Mouse (Mus musculus) thymus, adult 2 months (tissue): ENCODE data around the gene Ccdc134. TPM values are rescaled to one million over a fixed set of nuclear protein-coding genes. Genes with fewer than 3 reads are reported as not detected.

Experiments used
- DNase-seq: peaks from one replicate; pipeline ENCODE4 v3.0.0; 2021
- H3K27ac ChIP-seq: fragments of 200-500 bp; 2 replicates; pipeline ENCODE4 v1.5.1; 2012; ENCODE audit warnings: low read length, control low read depth; ENCODE audit not compliant: control insufficient read depth, insufficient read depth
- H3K27me3 ChIP-seq: fragments of 200-500 bp; 2 replicates; pipeline ENCODE4 v1.6.1; 2012; ENCODE audit warnings: mild to moderate bottlenecking, low read length, moderate library complexity, mixed read lengths; ENCODE audit not compliant: control insufficient read depth, insufficient read depth
- H3K36me3 ChIP-seq: fragments of 200-500 bp; 2 replicates; pipeline ENCODE4 v1.6.1; 2012; ENCODE audit warnings: mild to moderate bottlenecking, low read length, moderate library complexity; ENCODE audit not compliant: control insufficient read depth, insufficient read depth
- H3K4me1 ChIP-seq: fragments of 200-500 bp; replicated peaks from 2 replicates; pipeline ENCODE4 v1.6.1; 2012; ENCODE audit warnings: low read length; ENCODE audit not compliant: control insufficient read depth, insufficient read depth
- H3K4me3 ChIP-seq: fragments of 200-500 bp; 2 replicates; pipeline ENCODE4 v1.5.1; 2012; ENCODE audit warnings: mild to moderate bottlenecking, low read length, control low read depth, moderate library complexity; ENCODE audit not compliant: control insufficient read depth, insufficient read depth
- CTCF ChIP-seq: fragments of 200-500 bp; IDR thresholded peaks from 2 replicates; pipeline ENCODE4 v1.5.1; 2012; ENCODE audit warnings: mild to moderate bottlenecking, control low read depth, low read length, moderate library complexity, borderline replicate concordance; ENCODE audit not compliant: control insufficient read depth, poor library complexity, insufficient read depth; ENCODE audit errors: extremely low read depth
- POLR2A ChIP-seq: fragments of 200-500 bp; IDR thresholded peaks from 2 replicates; pipeline ENCODE4 v1.6.1; 2012; ENCODE audit warnings: mild to moderate bottlenecking, low read length, control low read depth, moderate library complexity; ENCODE audit not compliant: control insufficient read depth, poor library complexity, insufficient read depth; ENCODE audit errors: extremely low read depth
- WGBS: fragments of 180-500 bp; shearing (Covaris S2); methylation state at CpG from one replicate; pipeline ENCODE4 v1.1.7; 2018; 5-methylcytosine and 5-hydroxymethylcytosine counted together
- polyA plus RNA-seq: library from polyadenylated mRNA; depleted of rRNA; stranded (reverse); fragments of >200 nt; gene quantifications from 2 replicates; pipeline ENCODE4 v1.2.3, GENCODE M21; 2012

Ccdc134 gene
- polyA plus RNA-seq, 1 experiment: 39.4 TPM

DNA sequence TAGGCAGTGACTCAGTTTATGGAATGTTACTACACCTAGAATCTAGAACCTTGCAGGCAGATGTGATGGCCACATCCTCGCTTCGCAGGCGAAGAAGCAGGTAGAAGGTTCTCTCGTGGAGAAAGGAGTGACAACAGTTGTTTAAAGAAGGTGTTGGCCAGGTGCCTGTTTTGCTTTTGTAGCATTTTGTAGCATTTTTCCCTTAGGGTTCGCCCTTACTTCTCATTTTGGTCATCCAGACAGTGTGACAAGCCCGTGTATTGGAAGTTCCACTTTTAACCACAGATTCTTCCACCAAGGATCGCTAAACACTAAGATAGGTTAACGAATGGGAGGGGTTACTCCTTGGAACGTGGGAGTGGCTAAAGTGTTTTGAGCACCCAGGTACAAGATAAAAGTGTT, 20.8 kb downstream of the Ccdc134 start:
- no peak for DNase-seq
- H3K36me3 ChIP-seq: no peaks in the 10 kb centered on the region
- no peaks in the 10 kb centered on the region for H3K27me3 ChIP-seq
- no peak overlapping the region for H3K27ac ChIP-seq
- H3K4me1 ChIP-seq: peaks cover 28% of the 10 kb centered on the region
- 9% methylated on average over 9 of the region's 9 CpGs for WGBS
- H3K4me3 ChIP-seq: peak overlapping the region; percentile 24
- no peak for TF ChIP-seq POLR2A
- no peak for TF ChIP-seq CTCF

DNA sequence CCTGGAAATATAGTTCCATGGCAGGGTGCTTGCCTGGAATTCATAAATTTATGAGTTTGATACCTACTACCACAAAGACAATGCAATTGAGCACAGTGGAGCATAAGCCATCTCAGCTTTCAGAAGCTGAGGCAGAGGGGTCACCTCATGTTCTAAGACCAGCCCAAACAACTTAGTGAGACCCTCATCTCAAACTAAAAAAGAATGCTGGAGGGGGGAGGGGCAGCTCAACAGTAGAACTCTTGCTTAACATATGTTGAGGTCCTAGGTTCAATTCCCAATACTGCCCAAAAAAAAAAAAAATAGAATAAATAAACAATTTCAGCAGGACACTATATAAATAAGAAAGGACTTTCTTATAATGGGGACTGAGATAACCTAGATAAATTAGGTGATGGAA, 22.3 kb downstream of the Ccdc134 start:
- Histone ChIP-seq H3K36me3 (no peaks in the 10 kb centered on the region), H3K27me3 (no peaks in the 10 kb centered on the region)
- TF ChIP-seq POLR2A: no peak
- no peak for TF ChIP-seq CTCF

DNA sequence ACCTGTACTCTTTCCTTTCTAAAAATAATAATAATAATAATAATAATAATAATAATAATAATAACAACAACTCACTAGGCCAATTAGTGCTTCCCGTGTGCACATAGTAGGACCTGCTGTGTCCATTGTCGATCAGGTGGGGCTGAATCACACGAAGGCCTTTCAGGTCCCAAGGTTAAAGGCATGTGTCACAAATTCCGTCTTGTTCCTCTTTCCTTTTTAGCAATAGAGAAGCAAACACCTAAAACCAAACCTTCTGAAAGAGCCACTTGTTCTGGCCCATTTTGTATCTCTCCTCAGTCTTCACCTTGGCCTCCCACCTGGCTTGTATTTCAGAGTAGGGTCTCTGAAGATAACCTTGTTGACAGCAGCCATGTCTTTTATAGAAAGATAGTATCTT, 23.5 kb downstream of the Ccdc134 start:
- DNase-seq: no peak
- Histone ChIP-seq H3K4me1 (peaks cover 29% of the 10 kb centered on the region), H3K4me3 (no peak overlapping the region), H3K27me3 (no peaks in the 10 kb centered on the region), H3K27ac (no peak overlapping the region), H3K36me3 (no peaks in the 10 kb centered on the region)
- WGBS: 62% methylated on average over 4 of the region's 4 CpGs
- TF ChIP-seq POLR2A (no peak), CTCF (no peak)

More for the DNA sequence above, 22.3 kb downstream of the Ccdc134 start:
- Histone ChIP-seq H3K27ac (no peak overlapping the region), H3K4me1 (peaks cover 31% of the 10 kb centered on the region), H3K4me3 (no peak overlapping the region)
- no peak for DNase-seq

DNA sequence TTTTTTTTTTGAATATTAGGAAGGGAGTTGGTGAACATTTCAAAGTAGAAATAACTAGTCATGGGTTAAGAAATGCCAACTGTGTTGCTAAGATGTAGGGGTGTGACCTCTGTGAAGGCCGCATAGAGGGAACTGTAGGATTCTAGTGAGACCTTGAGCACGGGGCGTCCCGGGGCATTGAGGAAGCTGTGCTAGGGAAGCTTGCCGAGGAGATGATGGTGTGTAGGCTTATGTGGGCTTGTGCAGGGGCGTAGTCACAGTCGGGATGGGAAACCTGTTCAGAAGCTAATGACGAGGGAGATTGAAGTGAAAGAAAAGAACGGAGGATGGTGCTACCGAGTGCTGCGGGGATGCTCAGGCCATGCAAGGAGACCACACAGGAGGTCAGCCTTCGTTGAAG, 24.3 kb downstream of the Ccdc134 start:
- TF ChIP-seq CTCF (no peak), POLR2A (no peak)
- peak overlapping the region; percentile 28; the same call in 1 of the 2 replicates for H3K27ac ChIP-seq
- WGBS: 42% methylated on average over 12 of the region's 12 CpGs
- no peak overlapping the region for H3K4me3 ChIP-seq
- no peak for DNase-seq
- no peaks in the 10 kb centered on the region for H3K27me3 ChIP-seq
- H3K36me3 ChIP-seq: no peaks in the 10 kb centered on the region
- H3K4me1 ChIP-seq: peaks cover 32% of the 10 kb centered on the region

DNA sequence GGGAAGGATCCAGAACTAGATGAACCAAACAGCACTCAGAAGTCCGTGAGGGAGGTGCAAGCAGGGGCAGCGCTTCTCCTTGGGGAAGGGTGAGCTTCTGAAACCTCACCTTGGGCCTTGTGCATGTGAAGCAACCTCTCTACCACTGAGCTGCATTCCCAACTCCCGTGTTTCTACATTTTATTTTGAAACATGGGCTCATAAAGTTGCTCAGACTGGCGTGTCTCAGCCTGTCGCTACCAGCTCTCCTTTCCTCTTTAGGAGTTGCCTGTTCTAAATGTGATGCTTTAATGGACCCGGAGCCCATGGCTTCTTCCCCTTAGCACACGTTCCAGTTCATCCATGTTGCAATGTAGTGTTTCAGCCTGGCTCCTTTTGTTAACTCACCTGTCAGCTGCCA, 24.7 kb downstream of the Ccdc134 start:
- TF ChIP-seq CTCF (no peak), POLR2A (no peak)
- no peaks in the 10 kb centered on the region for H3K36me3 ChIP-seq
- no peak overlapping the region for H3K4me3 ChIP-seq
- no peaks in the 10 kb centered on the region for H3K27me3 ChIP-seq
- DNase-seq: no peak
- whole genome bisulfite sequencing: 85% methylated on average over 7 of the region's 7 CpGs
- peaks cover 32% of the 10 kb centered on the region for H3K4me1 ChIP-seq
- peak overlapping the region; percentile 28; the same call in 1 of the 2 replicates for H3K27ac ChIP-seq

DNA sequence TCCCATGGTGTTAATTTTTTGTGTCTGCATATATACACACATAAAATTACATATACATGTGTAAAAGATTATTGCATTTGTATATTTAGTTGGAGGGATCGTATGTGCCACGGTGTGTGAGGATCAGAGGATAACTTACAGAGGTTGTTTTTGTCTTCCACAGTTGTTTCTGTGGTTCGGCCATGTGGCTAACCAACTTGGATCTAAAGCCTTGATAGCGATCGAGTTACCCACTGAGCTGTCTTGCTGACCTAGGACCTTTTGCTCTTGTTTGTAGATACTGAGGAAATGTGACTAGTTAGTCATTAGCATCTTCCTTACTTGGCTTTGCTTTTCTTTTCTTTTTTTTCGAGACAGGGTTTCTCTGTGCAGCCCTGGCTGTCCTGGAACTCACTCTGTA, 28.6 kb downstream of the Ccdc134 start:
- Histone ChIP-seq H3K4me3 (no peak overlapping the region), H3K27me3 (no peaks in the 10 kb centered on the region), H3K27ac (no peak overlapping the region), H3K36me3 (no peaks in the 10 kb centered on the region), H3K4me1 (peaks cover 44% of the 10 kb centered on the region)
- TF ChIP-seq POLR2A: no peak
- TF ChIP-seq CTCF: no peak
- DNase-seq: no peak
- WGBS: 29% methylated on average over 6 of the region's 6 CpGs

DNA sequence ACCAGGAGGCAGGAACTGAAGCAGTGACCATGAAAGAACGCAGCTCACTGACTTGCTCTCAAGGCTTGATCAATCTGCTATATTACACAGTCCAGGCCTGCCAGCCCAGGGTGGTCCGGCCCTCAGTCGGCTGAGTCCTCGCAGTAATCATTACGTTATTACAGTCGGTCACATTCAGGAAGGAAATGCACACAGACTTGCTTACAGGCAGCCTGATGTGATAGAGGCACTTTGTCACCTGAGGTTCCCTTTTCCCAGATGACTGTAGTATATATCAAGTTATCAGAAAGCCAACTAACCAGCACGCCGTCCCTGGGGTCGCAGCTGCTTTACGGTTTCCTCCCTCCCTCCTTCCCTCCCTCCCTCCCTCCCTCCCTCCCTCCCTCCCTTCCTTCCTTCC, 29.2 kb downstream of the Ccdc134 start:
- H3K4me3 ChIP-seq: no peak overlapping the region
- TF ChIP-seq CTCF (no peak), POLR2A (no peak)
- peaks cover 47% of the 10 kb centered on the region for H3K4me1 ChIP-seq
- WGBS: 33% methylated on average over 10 of the region's 10 CpGs
- DNase-seq: no peak
- no peak overlapping the region for H3K27ac ChIP-seq
- H3K36me3 ChIP-seq: no peaks in the 10 kb centered on the region
- no peaks in the 10 kb centered on the region for H3K27me3 ChIP-seq

DNA sequence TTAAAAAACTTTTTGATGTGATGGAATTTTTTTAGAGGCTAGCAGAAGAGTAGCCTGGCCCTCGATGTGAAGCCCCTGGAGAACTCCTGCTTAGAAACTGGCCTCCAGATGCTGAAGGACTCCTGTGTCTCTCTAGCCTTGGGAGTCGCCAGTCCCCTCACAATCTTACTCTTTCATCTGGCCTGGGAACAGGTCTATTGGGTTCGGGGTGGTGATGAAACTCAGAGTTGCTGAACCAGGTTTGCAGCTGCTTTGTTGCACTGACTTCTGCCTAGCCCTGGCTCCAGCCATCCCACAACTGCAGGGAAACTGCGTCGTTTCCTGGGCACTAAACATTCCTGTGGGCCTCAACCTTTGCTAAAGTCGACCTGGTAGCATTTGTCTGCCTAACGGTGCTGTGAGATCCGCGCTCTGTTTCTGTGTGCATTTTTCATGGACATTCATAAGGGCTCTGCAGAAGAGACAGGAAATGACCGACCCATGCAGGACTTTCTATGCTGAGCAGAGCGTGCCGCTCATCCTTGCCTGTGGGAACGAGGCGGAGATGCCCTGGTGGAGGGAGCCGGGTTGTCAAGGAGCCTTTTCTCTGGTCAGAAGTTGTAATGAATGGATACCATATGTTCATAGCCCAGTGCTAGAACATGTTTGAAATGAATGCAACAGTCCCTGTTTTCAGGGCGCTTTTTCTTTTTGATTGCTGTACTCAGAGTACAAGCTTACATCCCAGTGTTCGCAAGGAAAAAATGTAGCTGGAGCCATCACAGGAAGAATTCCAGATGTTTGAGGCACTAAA, 30.7 kb downstream of the Ccdc134 start:
- 89% methylated on average over 17 of the region's 17 CpGs for WGBS
- Histone ChIP-seq H3K4me1 (peaks cover 49% of the 10 kb centered on the region), H3K36me3 (no peaks in the 10 kb centered on the region), H3K27ac (no peak overlapping the region; the same call in 1 of the 2 replicates), H3K27me3 (no peaks in the 10 kb centered on the region), H3K4me3 (no peak overlapping the region)
- no peak for DNase-seq
- TF ChIP-seq POLR2A: no peak
- TF ChIP-seq CTCF: no peak
